Mouse (Mus musculus): ENCODE results near the gene Slc7a8. TPM values are rescaled to one million over a fixed set of nuclear protein-coding genes. Genes with fewer than 3 reads are reported as not detected.

The Slc7a8 gene
- polyA plus RNA-seq, 1 experiment: 4.5 TPM

- H3K4me3 ChIP-seq (replicated peaks; ENCODE audit: control insufficient read depth, low read depth, low read length): no peak overlapping the region
Measured at GRCm38 (mm10) chr14:54682396-54682795, 99.3 kb downstream of the Slc7a8 start.

GRCm38 (mm10) chr14:54678657-54679304 is 103.0 kb downstream of the Slc7a8 start:
- H3K4me1 ChIP-seq (ENCODE audit: control insufficient read depth, insufficient read depth, low read length): no peaks in the 10 kb centered on the region
- H3K27ac ChIP-seq (ENCODE audit: control insufficient read depth, insufficient read depth, low read depth, low read length, poor library complexity): no peak overlapping the region
- H3K4me3 ChIP-seq (replicated peaks; ENCODE audit: control insufficient read depth, low read depth, low read length): no peak overlapping the region
- WGBS: 92% methylated on average over 16 of the region's 16 CpGs
- TF ChIP-seq CTCF (IDR thresholded peaks at IDR 0.05; ENCODE audit: control insufficient read depth, insufficient read depth, low read length) (no peak), POLR2A (IDR thresholded peaks at IDR 0.05; ENCODE audit: borderline replicate concordance, control insufficient read depth, low read depth, low read length) (no peak)

More at GRCm38 (mm10) chr14:54682396-54682795, 99.3 kb downstream of the Slc7a8 start:
- WGBS: 80% methylated on average over 3 of the region's 3 CpGs
- no peaks in the 10 kb centered on the region for H3K4me1 ChIP-seq (ENCODE audit: control insufficient read depth, insufficient read depth, low read length)
- TF ChIP-seq POLR2A (IDR thresholded peaks at IDR 0.05; ENCODE audit: borderline replicate concordance, control insufficient read depth, low read depth, low read length) (no peak), CTCF (IDR thresholded peaks at IDR 0.05; ENCODE audit: control insufficient read depth, insufficient read depth, low read length) (no peak)
- no peak overlapping the region for H3K27ac ChIP-seq (ENCODE audit: control insufficient read depth, insufficient read depth, low read depth, low read length, poor library complexity)

GRCm38 (mm10) chr14:54676290-54676689 is 105.5 kb downstream of the Slc7a8 start:
- no peak overlapping the region for H3K27ac ChIP-seq (ENCODE audit: control insufficient read depth, insufficient read depth, low read depth, low read length, poor library complexity)
- no peak for TF ChIP-seq POLR2A (IDR thresholded peaks at IDR 0.05; ENCODE audit: borderline replicate concordance, control insufficient read depth, low read depth, low read length)
- TF ChIP-seq CTCF (IDR thresholded peaks at IDR 0.05; ENCODE audit: control insufficient read depth, insufficient read depth, low read length): no peak
- no peaks in the 10 kb centered on the region for H3K4me1 ChIP-seq (ENCODE audit: control insufficient read depth, insufficient read depth, low read length)
- WGBS: 83% methylated on average over 5 of the region's 5 CpGs
- H3K4me3 ChIP-seq (replicated peaks; ENCODE audit: control insufficient read depth, low read depth, low read length): no peak overlapping the region

- Histone ChIP-seq H3K27ac (ENCODE audit: control insufficient read depth, insufficient read depth, low read depth, low read length, poor library complexity) (no peak overlapping the region), H3K4me1 (ENCODE audit: control insufficient read depth, insufficient read depth, low read length) (no peaks in the 10 kb centered on the region), H3K4me3 (replicated peaks; ENCODE audit: control insufficient read depth, low read depth, low read length) (no peak overlapping the region)
- TF ChIP-seq CTCF (IDR thresholded peaks at IDR 0.05; ENCODE audit: control insufficient read depth, insufficient read depth, low read length) (no peak), POLR2A (IDR thresholded peaks at IDR 0.05; ENCODE audit: borderline replicate concordance, control insufficient read depth, low read depth, low read length) (no peak)
- 30% methylated on average over 2 of the region's 2 CpGs for WGBS
Measured at GRCm38 (mm10) chr14:54674317-54674716, 107.4 kb downstream of the Slc7a8 start.

Other genes starting within 250 kb of the Slc7a8 start
- 32.6 and 33.5 TPM in 2 replicates for gene Haus4, start 227.3 kb downstream of the Slc7a8 start, polyA plus RNA-seq (2011; ENCODE audit: insufficient read depth, insufficient read length, low replicate concordance, missing spikeins)
- 5.1 TPM in 1 of 2 replicates, not detected in the other for gene Ajuba, start 204.4 kb downstream of the Slc7a8 start, polyA plus RNA-seq (2011; ENCODE audit: insufficient read depth, insufficient read length, low replicate concordance, missing spikeins)
- gene 4931414P19Rik, start 176.0 kb downstream of the Slc7a8 start, polyA plus RNA-seq (2011; ENCODE audit: insufficient read depth, insufficient read length, low replicate concordance, missing spikeins): 6.6 and 10.2 TPM in 2 replicates
- 69.3 and 91.4 TPM in 2 replicates for gene Psmb5, start 163.9 kb downstream of the Slc7a8 start, polyA plus RNA-seq (2011; ENCODE audit: insufficient read depth, insufficient read length, low replicate concordance, missing spikeins)
- gene Psmb11, start 160.5 kb downstream of the Slc7a8 start, polyA plus RNA-seq (2011; ENCODE audit: insufficient read depth, insufficient read length, low replicate concordance, missing spikeins): 0.47 TPM in 1 of 2 replicates, not detected in the other
- gene Gm17606, start 141.0 kb downstream of the Slc7a8 start, polyA plus RNA-seq (2011; ENCODE audit: insufficient read depth, insufficient read length, low replicate concordance, missing spikeins): not detected in 2 replicates
- 4.1 and 7.0 TPM in 2 replicates for gene Cdh24, start 140.6 kb downstream of the Slc7a8 start, polyA plus RNA-seq (2011; ENCODE audit: insufficient read depth, insufficient read length, low replicate concordance, missing spikeins)
- 14.8 and 35.0 TPM in 2 replicates for gene 1700123O20Rik, start 95.7 kb downstream of the Slc7a8 start, polyA plus RNA-seq (2011; ENCODE audit: insufficient read depth, insufficient read length, low replicate concordance, missing spikeins)
- 284 and 378 TPM in 2 replicates for gene Acin1, start 95.0 kb downstream of the Slc7a8 start, polyA plus RNA-seq (2011; ENCODE audit: insufficient read depth, insufficient read length, low replicate concordance, missing spikeins)
- gene Gm29776, start 83.1 kb downstream of the Slc7a8 start, polyA plus RNA-seq (2011; ENCODE audit: insufficient read depth, insufficient read length, low replicate concordance, missing spikeins): not detected in 2 replicates
- 41.3 and 90.9 TPM in 2 replicates for gene Cebpe, start 69.8 kb downstream of the Slc7a8 start, polyA plus RNA-seq (2011; ENCODE audit: insufficient read depth, insufficient read length, low replicate concordance, missing spikeins)
- gene Rnf212b, start 32.2 kb upstream of the Slc7a8 start, polyA plus RNA-seq (2011; ENCODE audit: insufficient read depth, insufficient read length, low replicate concordance, missing spikeins): not detected in 2 replicates
- 2.8 and 5.2 TPM in 2 replicates for gene Homez, start 89.0 kb upstream of the Slc7a8 start, polyA plus RNA-seq (2011; ENCODE audit: insufficient read depth, insufficient read length, low replicate concordance, missing spikeins)
- gene Ppp1r3e, start 95.6 kb upstream of the Slc7a8 start, polyA plus RNA-seq (2011; ENCODE audit: insufficient read depth, insufficient read length, low replicate concordance, missing spikeins): 2.0 and 4.9 TPM in 2 replicates
- gene Bcl2l2, start 101.4 kb upstream of the Slc7a8 start, polyA plus RNA-seq (2011; ENCODE audit: insufficient read depth, insufficient read length, low replicate concordance, missing spikeins): 6.7 and 18.1 TPM in 2 replicates
- gene Gm20521, start 101.5 kb upstream of the Slc7a8 start, polyA plus RNA-seq (2011; ENCODE audit: insufficient read depth, insufficient read length, low replicate concordance, missing spikeins): not detected in 2 replicates
- gene Pabpn1, start 110.6 kb upstream of the Slc7a8 start, polyA plus RNA-seq (2011; ENCODE audit: insufficient read depth, insufficient read length, low replicate concordance, missing spikeins): 124 and 140 TPM in 2 replicates
- gene Slc22a17, start 131.2 kb upstream of the Slc7a8 start, polyA plus RNA-seq (2011; ENCODE audit: insufficient read depth, insufficient read length, low replicate concordance, missing spikeins): 4.2 and 4.5 TPM in 2 replicates
- 0.68 and 1.7 TPM in 2 replicates for gene Efs, start 144.2 kb upstream of the Slc7a8 start, polyA plus RNA-seq (2011; ENCODE audit: insufficient read depth, insufficient read length, low replicate concordance, missing spikeins)
- gene Il25, start 150.7 kb upstream of the Slc7a8 start, polyA plus RNA-seq (2011; ENCODE audit: insufficient read depth, insufficient read length, low replicate concordance, missing spikeins): not detected in 2 replicates
- not detected in 2 replicates for gene Cmtm5, start 154.3 kb upstream of the Slc7a8 start, polyA plus RNA-seq (2011; ENCODE audit: insufficient read depth, insufficient read length, low replicate concordance, missing spikeins)
- gene Myh6, start 185.0 kb upstream of the Slc7a8 start, polyA plus RNA-seq (2011; ENCODE audit: insufficient read depth, insufficient read length, low replicate concordance, missing spikeins): 3.3 TPM in 1 of 2 replicates, not detected in the other
- gene Gm17428, start 195.0 kb upstream of the Slc7a8 start, polyA plus RNA-seq (2011; ENCODE audit: insufficient read depth, insufficient read length, low replicate concordance, missing spikeins): not detected in 2 replicates
- gene Myh7, start 212.7 kb upstream of the Slc7a8 start, polyA plus RNA-seq (2011; ENCODE audit: insufficient read depth, insufficient read length, low replicate concordance, missing spikeins): 0.59 TPM in 1 of 2 replicates, not detected in the other
- gene Ngdn, start 233.5 kb upstream of the Slc7a8 start, polyA plus RNA-seq (2011; ENCODE audit: insufficient read depth, insufficient read length, low replicate concordance, missing spikeins): 30.5 and 49.9 TPM in 2 replicates

Measured in bone marrow, adult 2 months (tissue).